Mouse (Mus musculus): ENCODE measurements at regions not wholly inside any gene's neighbourhood (a gene's known extent, or its start where the extent isn't known, plus 50 kb on each side); places are given as distances from the start of the nearest gene placed in this dataset.

DNA sequence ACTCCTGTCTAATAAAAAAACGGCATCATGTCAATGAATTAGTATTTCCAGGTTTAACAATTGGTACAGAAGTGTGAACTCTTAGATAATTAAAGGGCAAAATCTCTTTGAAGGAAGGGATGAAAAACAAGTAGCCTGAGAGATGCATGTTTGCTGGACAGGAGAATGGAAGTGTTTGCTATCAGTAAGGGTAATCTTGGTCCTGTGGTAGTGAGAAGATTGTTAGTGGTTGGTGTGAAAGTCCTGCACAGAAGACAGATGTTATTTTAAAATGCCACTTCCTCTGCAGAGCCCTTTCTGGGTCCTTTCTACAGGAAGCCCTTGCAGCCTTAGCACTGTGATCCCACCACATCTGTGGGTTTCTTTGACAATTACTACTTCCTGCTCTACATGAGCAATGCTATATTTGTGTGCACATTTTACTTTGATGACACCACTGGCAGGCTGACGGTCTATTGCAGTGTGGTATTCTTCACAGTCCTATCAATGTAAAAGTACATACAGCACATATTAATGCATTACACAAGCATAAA lies 108.8 kb downstream of the Gm10295 start:
- Histone ChIP-seq H3K9ac (ENCODE audit: low read depth, low read length) (no peak overlapping the region), H3K4me3 (ENCODE audit: low read depth, low read length) (no peak overlapping the region), H3K9me3 (replicated peaks; ENCODE audit: control insufficient read depth, low read length, poor library complexity, severe bottlenecking) (no peaks in the 10 kb centered on the region), H3K27me3 (ENCODE audit: control insufficient read depth, insufficient read depth, low read depth, low read length) (no peaks in the 10 kb centered on the region), H3K27ac (ENCODE audit: low read length) (no peak overlapping the region), H3K4me1 (ENCODE audit: control insufficient read depth, insufficient read depth, low read length) (no peaks in the 10 kb centered on the region), H3K4me2 (ENCODE audit: low read length) (no peak overlapping the region), H3K36me3 (ENCODE audit: control insufficient read depth, insufficient read depth, low read length) (no peaks in the 10 kb centered on the region)
- ATAC-seq, result no peak
- 86% methylated on average over 2 of the region's 2 CpGs for WGBS

DNA sequence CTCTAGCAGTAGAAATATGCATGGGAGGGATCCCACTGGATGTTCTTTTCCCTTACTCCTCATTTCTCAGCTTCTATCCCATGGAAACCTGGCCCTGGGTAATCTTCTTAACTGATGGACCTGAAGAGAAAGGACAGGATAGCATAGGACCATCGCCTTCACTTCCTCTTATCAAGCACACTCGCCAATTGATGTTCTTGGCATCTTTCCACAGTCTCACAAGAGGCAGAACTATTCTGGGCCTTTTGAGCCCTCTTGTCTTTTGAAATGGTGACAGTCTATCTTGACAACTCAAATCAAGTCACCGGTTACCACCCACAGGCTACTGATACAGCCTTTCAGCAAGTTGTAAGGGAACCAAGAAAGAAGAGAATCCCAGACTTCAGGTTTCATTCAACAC lies 112.1 kb downstream of the Gm10295 start:
- WGBS, result 87% methylated on average over 3 of the region's 3 CpGs
- no peak overlapping the region for H3K4me3 ChIP-seq (ENCODE audit: low read depth, low read length)
- H3K9ac ChIP-seq (ENCODE audit: low read depth, low read length), result no peak overlapping the region
- H3K36me3 ChIP-seq (ENCODE audit: control insufficient read depth, insufficient read depth, low read length), result no peaks in the 10 kb centered on the region
- no peak overlapping the region for H3K27ac ChIP-seq (ENCODE audit: low read length)
- ATAC-seq, result no peak
- H3K27me3 ChIP-seq (ENCODE audit: control insufficient read depth, insufficient read depth, low read depth, low read length), result no peaks in the 10 kb centered on the region
- no peaks in the 10 kb centered on the region for H3K4me1 ChIP-seq (ENCODE audit: control insufficient read depth, insufficient read depth, low read length)
- H3K4me2 ChIP-seq (ENCODE audit: low read length), result no peak overlapping the region
- H3K9me3 ChIP-seq (replicated peaks; ENCODE audit: control insufficient read depth, low read length, poor library complexity, severe bottlenecking), result no peaks in the 10 kb centered on the region

DNA sequence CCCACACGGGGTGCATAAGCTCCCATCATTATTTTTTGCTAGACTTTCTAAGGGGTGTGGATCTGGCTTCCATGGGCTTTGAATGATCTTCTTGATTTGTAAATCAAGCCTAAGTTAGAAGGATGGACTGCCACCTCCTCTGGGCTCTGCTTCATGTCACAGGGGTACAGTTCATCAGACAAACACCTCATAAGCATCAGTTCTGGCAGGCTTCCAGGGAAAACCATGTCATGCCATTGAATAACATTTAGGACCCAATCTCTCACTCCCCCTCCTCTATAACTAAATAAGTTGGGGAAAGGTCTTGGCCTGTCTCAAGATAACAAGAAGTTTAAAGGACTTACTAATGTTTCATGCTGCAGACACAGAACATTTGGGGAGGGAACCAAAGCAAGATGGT lies 115.0 kb downstream of the Gm10295 start:
- WGBS, result 75% methylated on average over 1 of the region's 1 CpGs
- no peaks in the 10 kb centered on the region for H3K36me3 ChIP-seq (ENCODE audit: control insufficient read depth, insufficient read depth, low read length)
- no peaks in the 10 kb centered on the region for H3K9me3 ChIP-seq (replicated peaks; ENCODE audit: control insufficient read depth, low read length, poor library complexity, severe bottlenecking)
- no peak overlapping the region for H3K27ac ChIP-seq (ENCODE audit: low read length)
- H3K4me3 ChIP-seq (ENCODE audit: low read depth, low read length), result no peak overlapping the region
- H3K9ac ChIP-seq (ENCODE audit: low read depth, low read length), result no peak overlapping the region
- no peak overlapping the region for H3K4me2 ChIP-seq (ENCODE audit: low read length)
- H3K4me1 ChIP-seq (ENCODE audit: control insufficient read depth, insufficient read depth, low read length), result no peaks in the 10 kb centered on the region
- no peak for ATAC-seq
- H3K27me3 ChIP-seq (ENCODE audit: control insufficient read depth, insufficient read depth, low read depth, low read length), result no peaks in the 10 kb centered on the region

DNA sequence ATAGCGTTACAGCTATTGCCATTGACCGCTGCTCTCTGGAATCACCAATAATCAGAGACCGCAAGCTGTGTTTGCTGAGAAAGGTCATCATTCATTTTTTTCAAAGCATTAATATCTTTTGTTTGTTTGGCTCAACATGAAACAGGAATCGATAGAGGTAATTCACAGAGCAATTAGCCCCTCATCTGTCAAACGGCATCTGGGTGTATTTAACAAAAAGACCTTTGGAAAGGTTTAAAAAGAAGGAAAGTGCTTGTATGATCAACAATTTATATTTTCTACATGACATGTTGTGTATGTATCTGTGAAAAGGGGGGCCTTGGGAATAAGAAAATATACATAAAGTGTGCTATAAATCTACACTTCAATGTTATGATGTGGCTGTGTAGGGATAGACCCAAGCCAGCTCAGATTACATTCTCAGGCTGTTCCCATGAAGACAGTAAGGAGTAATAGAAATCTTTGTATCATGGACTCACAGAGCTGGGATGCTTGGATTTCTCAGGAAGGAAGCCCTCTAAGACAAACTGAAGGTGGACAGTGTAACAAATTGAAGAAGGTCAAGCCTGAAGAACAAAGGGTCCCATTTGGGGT lies 117.0 kb downstream of the Gm10295 start:
- H3K9me3 ChIP-seq (replicated peaks; ENCODE audit: control insufficient read depth, low read length, poor library complexity, severe bottlenecking), result no peaks in the 10 kb centered on the region
- H3K4me3 ChIP-seq (ENCODE audit: low read depth, low read length), result no peak overlapping the region
- WGBS, result 73% methylated on average over 5 of the region's 5 CpGs
- no peak overlapping the region for H3K9ac ChIP-seq (ENCODE audit: low read depth, low read length)
- no peak overlapping the region for H3K27ac ChIP-seq (ENCODE audit: low read length)
- no peak for ATAC-seq
- H3K4me1 ChIP-seq (ENCODE audit: control insufficient read depth, insufficient read depth, low read length), result no peaks in the 10 kb centered on the region
- H3K4me2 ChIP-seq (ENCODE audit: low read length), result no peak overlapping the region
- no peaks in the 10 kb centered on the region for H3K27me3 ChIP-seq (ENCODE audit: control insufficient read depth, insufficient read depth, low read depth, low read length)
- H3K36me3 ChIP-seq (ENCODE audit: control insufficient read depth, insufficient read depth, low read length), result no peaks in the 10 kb centered on the region

DNA sequence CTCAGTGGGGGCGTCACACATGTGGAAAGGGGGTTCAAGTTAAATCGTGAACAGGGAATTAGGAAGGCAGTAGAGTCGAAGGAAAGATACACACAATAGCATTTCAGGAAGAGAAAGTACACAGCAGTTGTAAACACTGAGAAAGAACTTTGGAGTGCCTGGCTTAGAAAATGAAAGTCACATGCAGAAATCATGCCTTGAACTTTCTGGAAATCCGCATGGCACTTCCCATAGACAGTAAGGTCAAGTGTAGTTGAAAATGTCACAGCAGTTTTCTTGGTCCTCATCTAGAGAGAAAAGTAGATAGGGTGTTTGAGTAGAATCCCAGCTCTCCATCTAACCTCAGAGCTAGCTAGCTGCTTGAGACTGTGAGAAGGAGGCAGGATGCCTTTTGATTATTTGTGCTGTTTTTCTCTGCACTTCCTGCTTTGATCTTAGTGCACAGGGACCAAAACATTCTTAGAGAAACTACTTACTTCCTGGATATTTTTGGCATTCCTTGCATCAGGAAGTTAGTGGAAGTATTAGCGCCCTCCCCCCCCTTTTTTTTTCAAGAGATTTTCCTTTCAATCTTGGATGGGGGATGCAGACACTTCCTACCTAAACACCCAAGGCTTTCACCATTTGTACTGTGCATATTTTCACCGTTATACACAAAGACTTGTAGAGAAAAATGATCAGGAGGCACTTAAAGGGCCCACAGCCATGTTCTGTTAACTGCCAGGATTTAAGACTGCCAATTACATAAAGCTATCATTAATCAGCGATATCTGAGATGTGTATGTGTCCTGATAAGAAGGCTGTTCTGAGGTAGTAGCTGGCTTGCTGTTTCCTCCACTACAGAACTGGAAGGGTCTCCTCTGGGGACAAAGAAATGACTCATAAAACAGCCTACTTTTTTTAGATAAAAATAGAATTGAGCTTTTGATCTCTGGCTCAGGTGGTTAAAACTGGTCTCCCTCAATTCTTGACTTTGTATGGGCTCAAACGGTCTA lies 118.2 kb downstream of the Gm10295 start:
- no peak overlapping the region for H3K4me2 ChIP-seq (ENCODE audit: low read length)
- H3K9me3 ChIP-seq (replicated peaks; ENCODE audit: control insufficient read depth, low read length, poor library complexity, severe bottlenecking), result no peaks in the 10 kb centered on the region
- H3K9ac ChIP-seq (ENCODE audit: low read depth, low read length), result no peak overlapping the region
- ATAC-seq, result no peak
- no peaks in the 10 kb centered on the region for H3K4me1 ChIP-seq (ENCODE audit: control insufficient read depth, insufficient read depth, low read length)
- H3K4me3 ChIP-seq (ENCODE audit: low read depth, low read length), result no peak overlapping the region
- H3K27me3 ChIP-seq (ENCODE audit: control insufficient read depth, insufficient read depth, low read depth, low read length), result no peaks in the 10 kb centered on the region
- no peak overlapping the region for H3K27ac ChIP-seq (ENCODE audit: low read length)
- H3K36me3 ChIP-seq (ENCODE audit: control insufficient read depth, insufficient read depth, low read length), result no peaks in the 10 kb centered on the region
- WGBS, result 81% methylated on average over 8 of the region's 8 CpGs

DNA sequence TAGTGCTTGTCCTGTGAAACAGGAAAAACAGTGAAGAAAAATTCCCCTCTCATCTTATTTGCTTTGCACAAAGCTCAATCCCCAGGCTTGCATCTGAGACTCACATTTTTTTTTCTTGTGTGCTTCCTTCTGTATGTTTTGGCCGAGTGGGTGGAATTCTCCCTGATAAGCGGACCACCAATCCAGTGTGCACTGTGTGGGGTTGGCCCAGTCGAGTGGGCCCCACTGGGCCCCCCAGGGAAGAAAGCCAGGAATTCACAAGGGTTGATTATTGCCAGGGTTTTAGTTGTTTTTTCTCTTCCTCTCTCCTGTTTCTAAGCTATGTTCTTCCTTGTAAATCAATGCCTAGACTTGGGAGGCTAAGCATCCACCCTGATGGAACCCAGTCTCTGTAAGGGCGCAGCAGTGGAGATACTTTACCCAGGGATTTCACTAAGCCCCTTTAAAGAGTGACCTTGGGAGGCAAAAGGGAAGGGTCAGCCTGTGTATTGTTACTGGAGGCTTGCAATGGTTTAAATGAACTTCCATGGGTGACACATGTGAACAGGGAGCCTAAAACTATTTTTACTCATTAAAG lies 120.3 kb downstream of the Gm10295 start:
- H3K27me3 ChIP-seq (ENCODE audit: control insufficient read depth, insufficient read depth, low read depth, low read length), result no peaks in the 10 kb centered on the region
- 75% methylated on average over 4 of the region's 4 CpGs for WGBS
- H3K4me3 ChIP-seq (ENCODE audit: low read depth, low read length), result no peak overlapping the region
- no peak overlapping the region for H3K4me2 ChIP-seq (ENCODE audit: low read length)
- H3K27ac ChIP-seq (ENCODE audit: low read length), result no peak overlapping the region
- no peaks in the 10 kb centered on the region for H3K4me1 ChIP-seq (ENCODE audit: control insufficient read depth, insufficient read depth, low read length)
- no peaks in the 10 kb centered on the region for H3K9me3 ChIP-seq (replicated peaks; ENCODE audit: control insufficient read depth, low read length, poor library complexity, severe bottlenecking)
- H3K36me3 ChIP-seq (ENCODE audit: control insufficient read depth, insufficient read depth, low read length), result no peaks in the 10 kb centered on the region
- ATAC-seq, result no peak
- H3K9ac ChIP-seq (ENCODE audit: low read depth, low read length), result no peak overlapping the region

DNA sequence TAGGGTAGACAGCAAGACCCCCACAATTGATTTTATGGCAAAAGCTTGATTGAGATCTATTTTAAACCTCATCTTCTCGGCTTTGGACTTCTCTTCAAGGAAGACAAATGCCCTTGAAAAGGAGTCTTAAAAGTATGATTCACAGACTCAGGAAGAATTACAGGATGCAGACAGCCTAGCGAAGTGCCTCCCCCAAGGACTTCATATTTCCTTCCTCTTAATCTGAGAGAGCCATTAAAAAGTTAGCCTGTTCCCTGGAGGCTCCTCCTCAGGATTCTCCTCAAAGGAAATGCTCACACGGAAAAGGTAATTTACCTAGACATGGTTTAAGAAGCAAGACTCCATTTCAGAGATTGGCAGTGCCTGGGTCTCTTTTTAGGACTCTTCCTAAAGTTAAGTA lies 122.1 kb downstream of the Gm10295 start:
- Histone ChIP-seq H3K4me3 (ENCODE audit: low read depth, low read length) (no peak overlapping the region), H3K27ac (ENCODE audit: low read length) (no peak overlapping the region), H3K9me3 (replicated peaks; ENCODE audit: control insufficient read depth, low read length, poor library complexity, severe bottlenecking) (no peaks in the 10 kb centered on the region), H3K27me3 (ENCODE audit: control insufficient read depth, insufficient read depth, low read depth, low read length) (no peaks in the 10 kb centered on the region), H3K4me2 (ENCODE audit: low read length) (no peak overlapping the region), H3K4me1 (ENCODE audit: control insufficient read depth, insufficient read depth, low read length) (no peaks in the 10 kb centered on the region), H3K9ac (ENCODE audit: low read depth, low read length) (no peak overlapping the region), H3K36me3 (ENCODE audit: control insufficient read depth, insufficient read depth, low read length) (no peaks in the 10 kb centered on the region)
- no peak for ATAC-seq
- 78% methylated on average over 3 of the region's 3 CpGs for WGBS

DNA sequence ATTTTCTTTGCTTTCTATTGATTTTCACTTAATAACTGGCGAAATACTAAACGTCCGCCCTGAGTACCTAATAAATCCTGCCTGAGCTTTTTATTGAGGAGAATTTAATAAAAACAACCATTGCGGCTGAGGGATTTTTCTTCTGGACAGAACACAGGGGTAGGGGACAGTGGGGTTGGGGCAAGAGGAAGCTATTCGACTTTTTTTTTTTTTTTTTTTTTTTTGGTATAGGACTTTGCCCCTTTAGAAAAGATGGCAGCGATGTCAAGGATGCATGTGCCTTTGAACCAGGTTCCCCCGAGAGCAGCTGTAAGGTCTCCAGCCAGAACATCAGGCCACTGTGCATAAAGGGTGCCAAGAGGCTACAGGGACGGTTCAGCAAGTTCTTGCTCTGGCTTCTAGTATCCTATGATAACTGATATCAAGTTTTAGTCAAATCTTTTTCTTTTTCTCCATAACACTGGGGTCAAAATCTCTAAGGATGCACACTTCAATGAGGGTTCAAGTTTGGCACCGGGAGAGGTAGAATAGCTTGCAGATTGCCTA lies 126.9 kb downstream of the Gm10295 start:
- no peak for ATAC-seq
- Histone ChIP-seq H3K4me1 (ENCODE audit: control insufficient read depth, insufficient read depth, low read length) (no peaks in the 10 kb centered on the region), H3K36me3 (ENCODE audit: control insufficient read depth, insufficient read depth, low read length) (no peaks in the 10 kb centered on the region), H3K9ac (ENCODE audit: low read depth, low read length) (no peak overlapping the region), H3K9me3 (replicated peaks; ENCODE audit: control insufficient read depth, low read length, poor library complexity, severe bottlenecking) (no peaks in the 10 kb centered on the region), H3K27me3 (ENCODE audit: control insufficient read depth, insufficient read depth, low read depth, low read length) (no peaks in the 10 kb centered on the region), H3K4me3 (ENCODE audit: low read depth, low read length) (no peak overlapping the region), H3K4me2 (ENCODE audit: low read length) (no peak overlapping the region), H3K27ac (ENCODE audit: low read length) (no peak overlapping the region)
- WGBS, result 92% methylated on average over 9 of the region's 9 CpGs

Measured in midbrain, embryonic 16.5 days (tissue).